Mouse (Mus musculus) C2C12 (cell line): ENCODE results near the gene Cpox. TPM values are rescaled to one million over a fixed set of nuclear protein-coding genes. Genes with fewer than 3 reads are reported as not detected.

Source experiments
- H3K27me3 ChIP-seq: one replicate; pipeline ENCODE4 v1.6.1; 2011; ENCODE audit not compliant: control insufficient read depth, insufficient read depth, insufficient read length
- H3K36me3 ChIP-seq: one replicate; pipeline ENCODE4 v1.6.1; 2011; ENCODE audit not compliant: control insufficient read depth, insufficient read depth
- H3K4me3 ChIP-seq: one replicate; pipeline ENCODE4 v1.5.1; 2011; ENCODE audit warnings: mild to moderate bottlenecking, control low read depth; ENCODE audit not compliant: poor library complexity, insufficient read depth, severe bottlenecking
- H3K79me2 ChIP-seq: one replicate; pipeline ENCODE4 v1.6.1; 2011; ENCODE audit not compliant: control insufficient read depth, insufficient read depth
- H3K79me3 ChIP-seq: one replicate; pipeline ENCODE4 v1.6.1; 2011; ENCODE audit warnings: low read depth, control low read depth
- H3ac ChIP-seq: one replicate; pipeline ENCODE3; 2011; ENCODE audit warnings: low read depth; ENCODE audit not compliant: control insufficient read depth, insufficient read length
- CEBPB ChIP-seq: IDR thresholded peaks from one replicate; pipeline ENCODE4 v1.6.1; 2011; ENCODE audit warnings: low read depth, mild to moderate bottlenecking, control low read depth, moderate library complexity
- CTCF ChIP-seq: IDR thresholded peaks from one replicate; pipeline ENCODE4 v1.5.1; 2011; ENCODE audit not compliant: control insufficient read depth, insufficient read depth, insufficient read length
- FOSL1 ChIP-seq: IDR thresholded peaks from one replicate; pipeline ENCODE4 v1.8.0; 2011; ENCODE audit warnings: mild to moderate bottlenecking, low read length; ENCODE audit not compliant: poor library complexity, insufficient read depth, severe bottlenecking
- MAX ChIP-seq: IDR thresholded peaks from one replicate; pipeline ENCODE4 v1.6.1; 2011; ENCODE audit warnings: mild to moderate bottlenecking, control low read depth
- MYOD1 ChIP-seq: IDR thresholded peaks from one replicate; pipeline ENCODE4 v1.6.1; 2011; ENCODE audit warnings: low read depth; ENCODE audit not compliant: control insufficient read depth, insufficient read length
- MYOG ChIP-seq: IDR thresholded peaks from one replicate; pipeline ENCODE4 v1.6.1; 2011; ENCODE audit not compliant: control insufficient read depth, insufficient read length; ENCODE audit errors: extremely low read depth
- USF1 ChIP-seq: IDR thresholded peaks from one replicate; pipeline ENCODE4 v1.6.1; 2011; ENCODE audit warnings: low read depth, mild to moderate bottlenecking, control low read depth, moderate library complexity
- long read RNA-seq, 2 experiments: library from polyadenylated mRNA; unstranded; transcript quantifications; one replicate each; pipeline ENCODE4 v2.0.0; 2019 to 2020
- polyA plus RNA-seq: library from polyadenylated mRNA; unstranded; fragments of >200 nt; fragmentation: generic; extraction: Trizol; gene quantifications from one replicate; pipeline ENCODE4 v1.2.1, GENCODE M21; 2012; ENCODE audit warnings: missing spikeins

The Cpox gene
- 9.8 TPM for polyA plus RNA-seq
- long read RNA-seq, experiment 1, partial matches to known transcripts: 0 of 1 reads
- long read RNA-seq, experiment 1, other reads (novel, unspliced or antisense): 0 of 1 reads
- long read RNA-seq, experiment 2, transcript Cpox-201 (7 exons, 3,097 nt): major isoform, 10 of 11 reads
- long read RNA-seq, experiment 2, partial matches to known transcripts: 1 of 11 reads
- long read RNA-seq, experiment 2, other reads (novel, unspliced or antisense): 0 of 11 reads

DNA sequence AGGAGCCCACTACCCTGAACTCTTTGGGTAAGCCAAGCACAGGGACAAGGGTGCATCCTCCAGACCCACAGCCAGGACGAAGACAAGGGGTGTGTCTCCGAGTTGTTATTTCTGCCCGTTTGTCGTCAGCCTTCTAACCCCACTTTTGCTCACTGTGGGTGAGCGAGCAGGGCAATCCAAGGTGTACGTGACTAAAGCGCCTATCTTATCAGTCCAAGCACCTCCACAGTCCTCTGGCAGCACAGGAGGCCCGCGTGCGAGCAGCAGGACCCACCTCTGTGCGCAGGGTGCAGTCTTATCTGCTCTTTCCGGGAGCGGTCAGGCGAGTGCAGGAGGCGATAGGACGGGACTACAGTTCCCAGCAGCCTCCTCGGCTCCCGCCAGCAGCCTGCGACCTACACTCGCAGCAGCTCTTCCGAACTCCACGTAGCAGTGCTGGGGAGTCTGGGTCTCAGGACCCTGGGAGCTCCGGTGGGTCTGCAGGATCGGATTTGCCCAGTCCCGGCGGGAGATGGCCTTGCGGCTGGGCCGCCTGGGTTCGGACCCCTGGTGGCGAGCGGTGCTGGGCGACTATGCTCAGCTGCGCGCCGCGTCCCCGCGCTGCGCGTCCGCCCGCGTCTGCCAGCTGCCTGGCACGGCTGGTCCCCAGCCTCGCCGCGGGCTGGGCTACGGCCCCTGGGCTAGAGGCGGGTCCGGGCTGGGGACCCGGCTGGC lies at the start of gene Cpox:
Gene Cpox, plus strand, starts transcription at position 376 of the 714 bp plus-strand sequence.
- Histone ChIP-seq H3K27me3 (no peaks in the 10 kb centered on the region), H3ac (peak within 1 kb of the TSS; percentile 62), H3K79me3 (peaks cover 4% of the 10 kb centered on the region), H3K4me3 (peak within 1 kb of the TSS; percentile 65), H3K36me3 (peaks cover 17% of the 10 kb centered on the region), H3K79me2 (peaks cover 6% of the 10 kb centered on the region)
- TF ChIP-seq USF1 (no peak), FOSL1 (no peak), MAX (no peak), CTCF (no peak), MYOG (no peak), CEBPB (no peak), MYOD1 (no peak)

DNA sequence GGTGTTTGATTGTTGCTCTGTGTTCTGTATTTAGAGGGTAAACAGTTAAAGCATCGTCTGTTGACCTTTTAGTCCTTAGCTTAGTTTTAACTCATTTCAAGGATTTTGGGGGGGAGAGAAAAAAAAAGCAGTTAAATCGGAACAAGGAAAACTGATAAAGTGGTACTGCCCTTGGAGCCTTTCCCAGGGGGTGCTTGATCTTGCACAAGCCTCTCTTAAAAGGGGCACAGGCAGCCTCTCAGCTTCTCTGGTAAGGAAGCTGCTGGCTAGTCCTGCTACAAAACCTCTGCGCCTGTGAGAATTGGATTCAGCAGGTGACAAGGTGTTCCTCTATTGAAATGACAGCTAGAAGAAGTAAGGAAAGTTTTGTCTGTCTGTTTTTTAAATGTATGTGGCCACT lies 47.7 kb upstream of the Cpox start:
- H3K79me3 ChIP-seq: no peaks in the 10 kb centered on the region
- H3K27me3 ChIP-seq: no peaks in the 10 kb centered on the region
- H3ac ChIP-seq: no peak overlapping the region
- H3K36me3 ChIP-seq: no peaks in the 10 kb centered on the region
- no peaks in the 10 kb centered on the region for H3K79me2 ChIP-seq
- TF ChIP-seq MYOD1 (no peak), USF1 (no peak), CTCF (no peak), MYOG (no peak), CEBPB (no peak), MAX (no peak), FOSL1 (no peak)
- no peak overlapping the region for H3K4me3 ChIP-seq

- no peak for TF ChIP-seq MYOD1
- Histone ChIP-seq H3K27me3 (no peaks in the 10 kb centered on the region), H3K79me2 (no peaks in the 10 kb centered on the region), H3K4me3 (no peak overlapping the region), H3K36me3 (no peaks in the 10 kb centered on the region), H3ac (no peak overlapping the region), H3K79me3 (no peaks in the 10 kb centered on the region)
Observed at GRCm38 (mm10) chr16:58623114-58623513, 47.0 kb upstream of the Cpox start.

GRCm38 (mm10) chr16:58623944-58624343 lies 46.1 kb upstream of the Cpox start:
- Histone ChIP-seq H3K4me3 (no peak overlapping the region), H3K36me3 (no peaks in the 10 kb centered on the region), H3K79me2 (no peaks in the 10 kb centered on the region), H3K27me3 (no peaks in the 10 kb centered on the region), H3K79me3 (no peaks in the 10 kb centered on the region), H3ac (no peak overlapping the region)
- TF ChIP-seq FOSL1: no peak
- TF ChIP-seq MYOG: no peak

DNA sequence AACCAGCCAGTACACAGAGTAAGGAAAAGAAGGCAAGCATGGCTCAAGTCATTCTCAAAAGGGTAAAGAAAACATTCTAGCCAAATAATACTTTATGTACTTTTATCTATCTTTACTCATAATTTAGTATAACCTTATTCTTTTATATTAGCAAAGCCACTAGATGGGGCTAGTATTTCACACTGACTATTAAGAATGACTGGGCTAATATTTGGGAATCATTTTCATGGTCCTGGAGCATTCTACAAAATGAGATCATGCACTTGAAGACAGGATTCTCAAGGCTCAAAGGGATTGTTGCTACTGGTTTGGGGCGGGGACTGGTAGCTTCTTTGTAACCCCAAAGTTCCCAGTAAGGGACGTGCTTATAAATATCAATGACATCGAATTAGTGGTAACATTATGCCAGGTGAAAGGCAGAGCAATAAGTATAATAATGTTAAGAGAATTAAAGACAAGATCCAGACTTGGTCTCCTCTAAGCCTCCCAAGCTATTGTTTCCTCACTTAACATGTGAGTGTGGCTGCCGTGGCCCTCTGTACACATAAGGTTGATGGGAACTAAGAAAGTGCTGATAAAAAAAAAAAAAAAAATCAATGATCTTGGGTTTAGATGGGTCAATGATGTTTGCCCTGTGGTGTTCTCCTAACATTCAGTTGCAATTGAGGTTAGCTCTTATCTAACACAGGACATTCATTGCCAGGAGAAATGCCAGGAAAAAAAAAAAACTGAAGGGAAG lies 42.3 kb upstream of the Cpox start:
- H3K79me3 ChIP-seq: no peaks in the 10 kb centered on the region
- H3ac ChIP-seq: no peak overlapping the region
- H3K27me3 ChIP-seq: no peaks in the 10 kb centered on the region
- no peaks in the 10 kb centered on the region for H3K79me2 ChIP-seq
- TF ChIP-seq MAX (no peak), CEBPB (no peak), MYOG (no peak), CTCF (no peak), USF1 (no peak), MYOD1 (no peak), FOSL1 (no peak)
- no peak overlapping the region for H3K4me3 ChIP-seq
- H3K36me3 ChIP-seq: no peaks in the 10 kb centered on the region
